Mouse (Mus musculus) inflammation-experienced regulatory T-cells (primary cell): Measurements from ENCODE around the gene Fbxl3. TPM values are rescaled to one million over a fixed set of nuclear protein-coding genes. Genes with fewer than 3 reads are reported as not detected.

ENCODE experiments used
- polyA plus RNA-seq, 2 experiments: library from polyadenylated mRNA; unstranded; fragments of 100-300 nt; shearing (Covaris generic); gene quantifications; one replicate each; pipeline ENCODE4 v1.2.1; 2017

Fbxl3 gene
- polyA plus RNA-seq = 10 to 100 TPM; 75.2 to 86.8 TPM

GRCm38 (mm10) chr14:103099238-103099933, at the start of gene Fbxl3:
Gene Fbxl3 (minus strand): TSS chr14:103099566.

GRCm38 (mm10) chr14:103069864-103070611, 29.3 kb downstream of the Fbxl3 start, which contains the start of gene Cln5:
Gene Cln5 (plus strand): TSS chr14:103070216.

GRCm38 (mm10) chr14:103046677-103047076, 52.7 kb downstream of the Fbxl3 start, which contains the start of gene Acod1:
Gene Acod1 (plus strand): TSS chr14:103046977.

Other genes starting within 250 kb of the Fbxl3 start
- gene Kctd12, start 116.9 kb downstream of the Fbxl3 start, polyA plus RNA-seq = 1 to 10 TPM; 1.5 to 2.7 TPM
- gene Acod1, start 52.6 kb downstream of the Fbxl3 start, polyA plus RNA-seq = not detected
- gene Cln5, start 29.4 kb downstream of the Fbxl3 start, polyA plus RNA-seq = 10 to 100 TPM; 37.0 to 47.1 TPM
- gene Mycbp2, start 247.2 kb upstream of the Fbxl3 start, polyA plus RNA-seq = 10 to 100 TPM; 53.5 to 66.7 TPM